Mouse (Mus musculus): ENCODE data around the gene Capzb. TPM values are rescaled to one million over a fixed set of nuclear protein-coding genes. Genes with fewer than 3 reads are reported as not detected.

Gene Capzb
- total RNA-seq, 2 experiments from 2014 or later: 37.6 to 128 TPM

GRCm38 (mm10) chr4:139178377-139178776 is 14.3 kb upstream of the Capzb start:
- ATAC-seq (replicated peaks; ENCODE audit: low FRiP score, poor library complexity, severe bottlenecking): no peak

DNA sequence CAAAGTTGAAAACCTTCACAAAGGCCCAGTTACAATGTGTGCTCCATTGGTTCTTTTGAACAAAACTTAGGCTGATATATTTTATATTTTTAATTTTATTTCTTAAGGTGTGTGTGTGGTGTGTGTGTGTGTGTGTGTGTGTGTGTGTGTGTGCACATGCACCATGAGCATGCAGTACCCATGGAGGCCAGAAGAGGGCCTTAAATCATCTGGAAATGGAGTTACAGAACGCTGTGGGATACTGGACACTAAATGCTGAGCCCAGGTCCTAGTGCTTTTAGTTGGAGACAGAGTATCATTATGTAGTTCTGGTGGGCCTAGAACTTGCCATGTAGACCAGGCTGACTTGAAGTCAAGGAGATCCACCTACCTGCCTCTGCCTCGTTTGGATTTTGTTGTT is 13.5 kb upstream of the Capzb start:
- ATAC-seq (replicated peaks; ENCODE audit: low FRiP score, poor library complexity, severe bottlenecking): no peak

GRCm38 (mm10) chr4:139179731-139180625 is 12.7 kb upstream of the Capzb start:
- ATAC-seq (replicated peaks; ENCODE audit: low FRiP score, poor library complexity, severe bottlenecking): peak; percentile 38; the same call in 1 of the 2 replicates

GRCm38 (mm10) chr4:139182511-139182910 is 10.2 kb upstream of the Capzb start:
- no peak for ATAC-seq (replicated peaks; ENCODE audit: low FRiP score, poor library complexity, severe bottlenecking)

DNA sequence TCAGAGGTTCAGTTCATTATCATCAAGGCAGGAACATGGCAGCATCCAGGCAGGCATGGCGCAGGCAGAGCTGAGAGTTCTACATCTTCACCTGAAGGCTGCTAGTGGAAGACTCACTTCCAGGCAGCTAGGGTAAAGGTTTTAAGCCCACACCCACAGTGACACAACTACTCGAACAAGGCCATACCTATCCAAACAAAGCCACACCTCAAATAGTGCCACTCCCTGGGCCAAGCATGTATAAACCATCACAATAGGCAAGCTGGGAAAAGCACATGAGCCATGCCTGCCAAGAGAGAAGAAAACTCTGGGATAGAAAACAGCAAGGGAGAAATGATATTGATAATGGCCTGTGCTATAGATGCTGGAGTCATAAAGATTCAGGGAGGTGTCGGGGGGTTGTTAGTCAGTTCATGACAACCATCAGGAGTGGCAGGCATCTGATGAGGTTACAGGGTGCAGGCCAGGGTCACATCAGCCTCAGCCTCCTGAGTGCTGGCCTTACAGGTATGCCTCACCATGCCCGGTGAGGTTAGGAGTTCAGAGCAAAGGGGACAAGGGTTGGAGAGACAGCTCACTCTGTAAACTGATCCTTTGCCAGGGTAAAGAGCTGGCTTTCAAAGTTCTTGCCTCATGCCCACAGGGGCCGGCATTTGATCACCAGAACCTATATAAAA is 6.8 kb upstream of the Capzb start:
- no peak for ATAC-seq (replicated peaks; ENCODE audit: low FRiP score, poor library complexity, severe bottlenecking)

GRCm38 (mm10) chr4:139187930-139188329 is 4.8 kb upstream of the Capzb start:
- no peak for ATAC-seq (replicated peaks; ENCODE audit: low FRiP score, poor library complexity, severe bottlenecking)

GRCm38 (mm10) chr4:139191605-139192498 is 847 bp upstream of the Capzb start:
- ATAC-seq (replicated peaks; ENCODE audit: low FRiP score, poor library complexity, severe bottlenecking): no peak

DNA sequence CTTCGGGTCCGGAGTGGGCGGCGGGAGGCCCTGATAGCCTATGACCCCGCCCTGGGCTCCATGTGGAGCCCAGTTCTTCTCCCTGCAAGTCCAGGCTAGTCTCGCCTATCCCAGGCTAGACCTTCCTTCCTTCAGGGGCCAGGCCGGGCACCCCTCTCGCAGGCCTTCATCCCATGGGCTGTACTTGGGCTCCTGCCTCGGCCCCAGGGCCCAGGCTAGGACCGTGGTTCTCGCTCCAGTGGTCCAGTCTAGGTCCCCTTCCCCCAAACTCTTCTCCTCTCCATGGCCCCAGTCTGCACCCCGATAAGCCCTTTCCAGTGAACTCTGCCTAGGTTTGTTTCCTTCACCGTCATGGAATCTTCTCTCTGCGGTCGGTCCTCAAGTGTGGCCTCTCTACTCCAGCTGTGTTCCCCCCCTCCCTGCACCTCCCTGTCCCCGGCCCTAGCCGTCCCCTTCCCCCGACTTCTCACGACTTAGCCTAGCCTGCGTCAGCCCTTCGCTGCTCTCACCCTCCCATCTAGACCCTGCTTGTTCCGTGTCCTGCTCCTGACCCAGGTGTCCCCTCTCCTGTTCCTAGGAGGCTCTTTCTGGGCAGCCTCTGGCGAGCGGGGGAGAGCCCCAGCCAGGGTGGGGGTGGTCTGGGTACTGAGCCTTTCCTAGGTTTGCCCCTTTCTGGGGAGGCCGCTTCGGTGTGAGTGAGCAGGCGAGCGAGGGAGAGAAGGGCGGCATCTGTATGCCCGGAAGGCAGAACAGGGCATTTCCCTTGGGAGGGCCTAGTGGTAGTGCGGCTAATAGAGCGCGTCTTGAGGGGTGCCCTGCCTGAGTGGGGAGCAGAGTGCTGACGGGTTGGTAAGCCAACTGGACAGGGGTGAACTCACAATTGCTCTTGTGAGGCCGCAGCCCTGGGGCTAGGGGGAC is 736 bp downstream of the Capzb start:
- peak; percentile 13 for ATAC-seq (replicated peaks; ENCODE audit: low FRiP score, poor library complexity, severe bottlenecking)

- ATAC-seq (replicated peaks; ENCODE audit: low FRiP score, poor library complexity, severe bottlenecking): no peak
Observed at GRCm38 (mm10) chr4:139195101-139195500, 2.4 kb downstream of the Capzb start.

DNA sequence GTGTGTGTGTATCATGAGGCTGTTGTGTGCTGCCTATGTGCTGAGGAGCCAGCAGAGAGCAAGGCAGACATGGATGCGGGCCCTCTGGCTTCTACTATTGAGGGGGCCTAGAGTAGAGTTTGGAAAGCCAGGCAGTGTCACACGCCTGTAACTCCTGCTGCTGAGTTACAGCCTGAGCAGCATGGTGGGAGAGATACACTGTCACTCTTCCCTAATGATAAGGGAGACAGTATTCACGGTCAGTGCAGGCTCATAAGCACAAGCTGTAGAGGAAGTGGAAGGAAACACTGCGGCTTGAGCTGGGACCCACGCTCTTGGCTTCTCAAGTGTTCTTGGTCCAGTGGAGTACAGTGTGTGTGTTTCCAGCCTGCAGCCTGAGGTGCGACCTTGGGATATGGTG is 3.8 kb downstream of the Capzb start:
- no peak for ATAC-seq (replicated peaks; ENCODE audit: low FRiP score, poor library complexity, severe bottlenecking)

DNA sequence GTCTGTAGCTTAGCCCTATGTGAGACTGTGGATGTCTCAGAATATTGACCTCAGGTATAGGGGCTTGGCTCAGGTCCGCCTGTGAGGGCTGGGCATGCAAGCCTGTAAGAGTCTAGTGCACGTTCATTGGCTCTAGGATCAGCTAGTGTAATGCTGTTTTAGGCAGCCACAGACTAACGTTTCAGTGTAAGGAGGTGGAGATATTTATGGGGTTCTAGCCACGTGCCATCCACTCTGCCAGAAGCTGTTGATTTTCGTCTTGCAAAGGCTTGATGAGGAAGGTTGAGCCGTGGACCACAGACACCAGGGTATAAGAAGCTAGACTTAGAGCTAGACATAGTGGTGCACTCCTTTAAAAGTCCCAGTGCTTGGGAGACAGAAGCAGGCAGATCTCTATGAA is 4.2 kb downstream of the Capzb start:
- no peak for ATAC-seq (replicated peaks; ENCODE audit: low FRiP score, poor library complexity, severe bottlenecking)

GRCm38 (mm10) chr4:139197453-139197852 is 4.8 kb downstream of the Capzb start:
- ATAC-seq (replicated peaks; ENCODE audit: low FRiP score, poor library complexity, severe bottlenecking): no peak

DNA sequence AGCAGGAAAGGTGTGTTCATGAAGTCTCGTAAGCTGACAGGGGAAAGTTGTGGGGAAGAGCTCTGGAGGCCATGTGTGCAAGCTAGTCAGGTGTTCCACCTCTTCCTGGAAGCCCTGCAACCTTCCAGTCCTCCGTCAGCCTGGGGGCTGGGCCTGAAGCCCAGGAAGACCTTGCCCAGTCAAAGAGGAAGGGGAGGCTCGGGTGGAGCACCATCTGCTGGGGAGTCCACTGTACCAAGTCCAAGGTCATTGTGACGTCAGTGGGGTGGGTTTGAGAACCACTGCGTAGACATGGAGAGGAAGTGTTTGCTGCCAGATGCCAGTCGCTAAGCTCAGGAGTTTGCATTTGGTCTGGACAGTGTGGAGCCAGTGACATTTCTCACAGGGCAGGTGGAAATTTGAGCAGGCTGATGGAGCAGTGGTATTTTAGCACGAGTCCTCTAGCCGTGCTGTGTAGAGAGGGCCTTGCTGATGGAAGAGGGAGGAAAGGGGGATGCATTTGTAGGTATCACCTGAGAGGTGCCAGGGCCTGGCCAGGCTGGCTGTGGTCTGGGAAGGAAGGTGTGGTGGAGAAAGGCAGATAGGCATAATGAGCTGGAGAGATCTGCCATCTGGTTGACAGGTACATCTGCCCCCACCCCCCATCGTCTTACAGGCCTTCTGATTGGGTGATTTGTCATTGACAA is 5.4 kb downstream of the Capzb start:
- ATAC-seq (replicated peaks; ENCODE audit: low FRiP score, poor library complexity, severe bottlenecking): no peak

DNA sequence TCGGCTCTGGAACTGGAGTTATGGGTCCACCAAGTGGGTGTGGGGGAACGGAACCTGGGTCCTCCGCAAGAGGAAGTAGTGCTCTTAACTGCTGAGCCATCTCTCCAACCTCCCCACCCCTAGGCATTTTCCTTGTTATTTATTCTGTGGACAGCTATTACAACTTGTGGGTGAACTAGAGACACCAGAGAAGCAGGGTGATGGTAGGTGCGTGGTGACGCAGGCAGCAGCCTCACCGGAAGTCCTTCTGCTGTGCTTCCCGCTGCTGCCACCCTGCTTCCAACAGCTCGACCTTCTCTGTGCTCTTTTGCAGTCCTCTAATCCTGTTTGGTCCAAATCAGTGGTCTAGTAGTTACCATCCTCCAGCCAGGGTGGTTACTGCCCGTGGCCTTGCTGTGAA is 6.4 kb downstream of the Capzb start:
- ATAC-seq (replicated peaks; ENCODE audit: low FRiP score, poor library complexity, severe bottlenecking): no peak

GRCm38 (mm10) chr4:139199703-139200340 is 7.1 kb downstream of the Capzb start:
- no peak for ATAC-seq (replicated peaks; ENCODE audit: low FRiP score, poor library complexity, severe bottlenecking)

DNA sequence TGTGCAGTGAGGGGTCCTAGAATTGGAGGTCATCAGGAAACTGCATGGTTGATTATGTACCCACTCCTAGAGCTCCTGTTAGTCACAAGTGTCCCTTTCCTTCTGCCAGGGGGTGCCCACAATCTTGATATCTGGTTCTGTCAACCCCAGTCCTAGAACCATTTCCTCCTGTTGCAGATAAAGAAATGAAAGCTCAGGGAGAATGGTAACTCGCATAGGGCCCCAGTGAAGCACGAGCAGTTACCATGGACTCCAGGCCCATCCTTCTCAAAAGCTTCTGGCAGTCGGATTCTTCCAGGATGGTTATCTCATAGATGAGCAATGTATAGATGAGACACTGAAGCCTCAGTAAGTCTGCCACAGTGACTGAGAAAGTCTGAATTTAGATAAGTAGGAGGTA is 8.2 kb downstream of the Capzb start:
- ATAC-seq (replicated peaks; ENCODE audit: low FRiP score, poor library complexity, severe bottlenecking): no peak

DNA sequence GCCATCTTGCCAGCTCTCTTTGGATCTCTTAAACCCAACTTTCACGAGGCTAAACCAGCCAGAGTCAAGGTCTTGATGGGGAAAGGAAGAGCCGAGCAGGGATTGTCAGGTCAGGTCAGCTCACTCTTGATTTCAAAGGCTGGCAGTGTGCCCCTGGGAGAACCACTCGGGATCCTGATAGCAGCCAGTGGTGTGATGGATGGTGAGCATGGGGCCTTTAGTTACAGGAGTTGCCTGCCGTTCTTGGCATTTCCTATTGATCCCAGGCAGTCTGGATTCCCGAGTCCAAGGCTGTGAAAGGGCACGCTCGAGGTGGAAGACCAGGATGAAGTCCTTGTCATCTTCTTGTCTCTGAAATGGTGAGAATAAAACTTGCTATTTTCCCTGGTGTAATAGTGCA is 9.9 kb downstream of the Capzb start:
- no peak for ATAC-seq (replicated peaks; ENCODE audit: low FRiP score, poor library complexity, severe bottlenecking)

- ATAC-seq (replicated peaks; ENCODE audit: low FRiP score, poor library complexity, severe bottlenecking): no peak
Observed at GRCm38 (mm10) chr4:139203381-139203780, 10.7 kb downstream of the Capzb start.
